Mouse (Mus musculus): ENCODE measurements around the gene Avpr1b. TPM values are rescaled to one million over a fixed set of nuclear protein-coding genes. Genes with fewer than 3 reads are reported as not detected.
"Not testable (repeated sequence)": the region's sequence is repeated elsewhere in the genome, so short reads cannot be mapped to it uniquely, and the experiment has no call there.

The Avpr1b gene
- not detected for total RNA-seq (2021)

- no peak for DNase-seq
- intact Hi-C loops (cut with DNase I) = no loop called here
Observed at GRCm38 (mm10) chr1:131598905-131599304, at the start of gene Avpr1b. Gene Avpr1b (plus strand): TSS chr1:131599239.

DNA sequence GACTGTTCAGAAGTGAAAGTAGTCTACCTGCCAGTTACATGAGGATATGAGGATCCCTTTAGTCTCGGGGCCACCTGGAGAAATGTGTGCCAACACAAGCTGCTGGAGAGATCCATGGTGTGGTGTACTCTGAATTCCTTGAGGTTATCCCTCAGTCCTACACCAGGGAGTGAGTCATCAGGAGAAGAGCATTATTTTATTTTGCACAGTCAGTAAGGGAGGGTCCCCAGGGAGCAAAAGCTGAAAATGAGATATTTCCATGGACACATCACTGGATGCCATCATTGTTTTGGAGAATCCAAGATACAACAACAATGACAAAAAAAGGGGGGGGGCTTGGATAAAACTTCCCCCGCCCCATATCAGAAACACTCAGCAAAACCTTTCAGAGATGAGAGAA lies 47.1 kb upstream of the Avpr1b start:
- no peak for DNase-seq
- intact Hi-C loops (cut with DNase I) = no loop called here

DNA sequence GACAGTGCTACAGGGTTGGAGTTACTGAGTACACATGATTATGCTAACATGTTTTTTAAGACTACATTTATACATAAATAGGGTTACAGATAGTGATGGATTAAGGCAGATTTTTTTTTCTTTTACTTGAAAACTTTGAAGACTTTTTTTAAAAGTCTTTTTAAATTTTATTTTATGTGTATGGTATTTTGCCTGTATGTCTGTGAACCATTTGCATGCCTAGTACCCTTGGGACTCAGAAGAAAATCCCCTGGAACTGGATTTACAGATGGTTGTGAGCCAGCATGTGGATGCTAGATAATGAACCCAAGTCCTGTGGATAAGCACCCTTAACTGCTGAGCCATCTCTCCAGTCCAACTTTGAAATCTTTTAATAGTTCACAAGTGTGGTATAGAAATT lies 45.6 kb upstream of the Avpr1b start:
- intact Hi-C loops (cut with DNase I) = no loop called here
- DNase-seq = no peak

GRCm38 (mm10) chr1:131555042-131555812 lies 43.8 kb upstream of the Avpr1b start:
- intact Hi-C loops (cut with DNase I) = loop anchor here (1.0 to 5.0 kb wide), 3 partner anchors 192 to 283 kb away; no protein-coding TSS in a partner anchor
- DNase-seq = peak; percentile 77 to 82

DNA sequence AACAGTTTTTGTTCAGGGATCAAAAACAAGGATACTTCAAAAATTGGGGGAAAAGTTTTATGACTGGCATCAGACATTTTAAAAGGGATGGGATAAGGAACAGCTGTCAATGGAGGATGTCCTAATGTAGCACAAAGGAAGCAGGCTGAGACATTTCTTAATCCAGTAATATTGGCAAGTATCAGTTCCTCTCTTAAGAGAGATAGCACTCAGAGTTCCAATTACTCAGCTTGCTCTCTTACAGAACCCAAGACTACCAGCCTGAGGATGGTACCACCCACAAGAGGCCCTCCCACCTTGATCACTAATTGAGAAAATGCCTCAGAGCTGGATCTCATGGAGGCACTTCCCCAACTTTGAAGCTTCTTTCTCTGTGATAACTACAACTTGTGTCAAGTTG lies 38.5 kb upstream of the Avpr1b start:
- intact Hi-C loops (cut with DNase I) = no loop called here
- DNase-seq = no peak

- DNase-seq = no peak
- intact Hi-C loops (cut with DNase I) = no loop called here
Observed at GRCm38 (mm10) chr1:131562081-131562480, 37.0 kb upstream of the Avpr1b start.

DNA sequence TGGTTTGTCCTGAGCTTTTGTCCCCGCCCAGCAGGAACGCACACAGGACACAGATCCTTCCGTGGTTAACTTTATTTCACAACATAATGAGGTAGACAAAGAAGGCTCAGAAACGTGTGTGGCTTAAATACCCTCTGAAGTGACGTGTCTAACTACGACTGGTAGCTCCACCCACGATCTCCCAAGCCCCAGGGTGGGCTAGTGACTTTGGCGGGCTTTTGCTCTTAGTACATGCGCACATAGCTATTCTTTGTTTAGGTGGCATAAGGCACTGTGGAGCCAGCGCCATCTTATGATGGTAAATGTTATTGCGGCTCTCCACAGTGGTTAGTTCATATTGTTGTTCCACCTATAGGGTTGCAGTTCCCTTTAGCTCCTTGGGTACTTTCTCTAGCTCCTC lies 33.0 kb upstream of the Avpr1b start:
- DNase-seq = not testable (repeated sequence)

GRCm38 (mm10) chr1:131569721-131570120 lies 29.3 kb upstream of the Avpr1b start:
- intact Hi-C loops (cut with DNase I) = no loop called here
- DNase-seq = no peak

More for the DNA sequence above, 33.0 kb upstream of the Avpr1b start:
- intact Hi-C loops (cut with DNase I) = not testable (repeated sequence)

DNA sequence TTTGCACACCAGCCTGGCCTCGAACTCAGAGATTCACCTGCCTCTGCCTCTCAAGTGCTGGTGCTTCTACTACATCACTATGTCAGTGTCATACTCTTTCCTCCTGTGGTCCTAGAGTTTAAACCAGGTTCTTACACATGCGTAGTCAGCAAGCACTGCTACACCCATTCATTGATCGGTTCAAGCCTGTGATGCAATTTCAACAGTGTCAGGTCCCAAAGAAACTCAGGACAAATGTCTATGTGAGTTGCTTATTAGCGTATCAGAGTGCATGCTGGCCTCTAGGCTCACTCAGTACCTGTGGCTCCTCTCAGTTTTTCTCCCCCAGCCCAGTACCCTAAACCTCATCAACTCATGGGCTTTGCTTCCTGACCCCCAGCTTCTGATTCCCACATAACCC lies 28.6 kb upstream of the Avpr1b start:
- no peak for DNase-seq
- intact Hi-C loops (cut with DNase I) = no loop called here

DNA sequence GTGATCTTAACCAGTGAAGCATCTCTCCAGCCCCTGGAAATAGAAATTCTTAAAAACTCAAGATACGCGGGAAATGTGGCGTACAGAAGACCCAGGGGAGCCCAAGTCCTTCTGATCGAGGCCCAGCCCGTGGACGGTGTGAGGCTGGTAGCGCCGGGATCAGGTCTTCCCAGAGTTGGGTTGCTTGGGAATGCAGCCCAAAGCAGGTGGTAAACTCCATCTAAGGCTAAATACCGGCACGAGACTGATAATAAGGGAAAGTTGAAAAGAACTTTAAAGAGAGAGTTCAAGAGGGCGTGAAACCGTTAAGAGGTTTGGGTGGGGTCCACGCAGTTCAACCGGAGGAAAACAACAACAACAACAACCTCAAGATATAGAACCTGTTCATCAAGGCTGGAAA lies 25.3 kb upstream of the Avpr1b start:
- intact Hi-C loops (cut with DNase I) = no loop called here
- peak in 1 of 2 experiments; percentile 13 for DNase-seq

DNA sequence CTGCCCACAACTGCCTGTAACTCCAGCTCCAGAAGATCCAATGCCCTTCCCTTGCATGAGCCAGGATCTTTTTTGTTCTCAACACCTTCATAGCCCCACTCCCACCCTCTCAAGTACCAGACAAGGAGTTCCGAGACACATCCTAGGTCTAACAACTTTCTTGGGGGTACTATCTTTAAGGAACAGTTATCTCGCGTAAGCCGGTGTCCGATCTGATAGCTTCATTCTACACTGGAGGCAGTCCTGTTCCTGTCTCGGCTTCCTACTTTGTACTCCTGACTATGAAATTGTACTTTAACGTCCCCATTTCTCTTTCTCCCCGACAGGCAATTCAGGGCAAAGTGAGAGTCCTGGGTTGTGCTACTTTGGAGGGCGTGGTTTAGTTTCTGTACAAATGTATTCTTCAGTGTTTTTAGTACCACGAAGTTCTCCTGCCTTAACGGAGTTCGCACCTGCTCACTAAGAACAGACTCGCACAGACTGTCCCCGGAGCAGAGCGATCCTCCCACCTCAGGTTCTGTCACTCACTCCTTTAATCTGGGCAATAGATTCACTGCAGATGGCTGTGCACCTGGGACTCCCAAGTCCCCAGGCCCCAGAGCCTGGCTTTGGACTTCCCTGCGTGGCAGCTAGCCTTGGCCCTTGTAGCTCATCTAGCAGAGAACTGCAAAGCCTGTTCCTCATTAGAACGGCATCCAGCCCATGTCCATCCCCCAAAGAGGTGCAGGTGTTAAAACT lies 19.9 kb upstream of the Avpr1b start:
- intact Hi-C loops (cut with DNase I) = no loop called here
- DNase-seq = no peak

- intact Hi-C loops (cut with DNase I) = no loop called here
- no peak for DNase-seq
Observed at GRCm38 (mm10) chr1:131580389-131580788, 18.6 kb upstream of the Avpr1b start.

GRCm38 (mm10) chr1:131583598-131583997 lies 15.4 kb upstream of the Avpr1b start:
- intact Hi-C loops (cut with DNase I) = no loop called here

DNA sequence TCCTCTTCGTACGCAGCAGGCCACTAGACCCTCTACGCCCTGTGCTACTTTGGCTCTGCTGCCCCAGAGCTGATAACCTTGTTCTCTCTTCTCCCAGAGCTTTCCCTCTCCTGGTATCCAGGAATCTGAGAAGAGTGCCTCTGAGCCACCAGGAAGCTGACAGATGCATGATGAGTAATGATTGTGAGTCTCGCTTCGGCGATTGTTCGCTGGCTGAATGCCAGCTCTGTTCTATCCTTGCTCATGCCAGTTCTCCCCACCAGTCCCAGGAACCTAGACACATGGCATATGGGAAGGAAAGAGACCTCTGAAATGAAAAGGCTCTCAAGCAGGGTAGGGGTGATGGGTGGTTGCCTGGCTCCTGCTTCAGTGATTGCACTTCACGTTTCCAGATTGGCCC lies 12.2 kb upstream of the Avpr1b start:
- no peak for DNase-seq

More at GRCm38 (mm10) chr1:131583598-131583997, 15.4 kb upstream of the Avpr1b start:
- no peak for DNase-seq

DNA sequence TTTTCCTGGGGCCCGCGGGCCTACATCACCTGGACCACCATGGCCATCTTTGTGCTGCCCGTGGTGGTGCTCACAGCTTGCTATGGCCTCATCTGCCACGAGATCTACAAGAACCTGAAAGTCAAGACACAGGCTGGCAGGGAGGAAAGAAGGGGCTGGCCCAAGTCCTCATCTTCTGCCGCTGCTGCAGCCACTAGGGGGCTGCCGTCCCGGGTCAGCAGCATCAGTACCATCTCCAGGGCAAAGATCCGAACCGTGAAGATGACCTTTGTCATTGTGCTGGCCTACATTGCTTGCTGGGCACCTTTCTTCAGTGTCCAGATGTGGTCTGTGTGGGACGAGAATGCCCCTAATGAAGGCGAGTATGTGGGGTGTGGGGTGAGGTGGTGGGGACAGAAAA lies 1.3 kb downstream of the Avpr1b start:
- intact Hi-C loops (cut with DNase I) = no loop called here
- no peak for DNase-seq

More for the DNA sequence above, 12.2 kb upstream of the Avpr1b start:
- intact Hi-C loops (cut with DNase I) = no loop called here

DNA sequence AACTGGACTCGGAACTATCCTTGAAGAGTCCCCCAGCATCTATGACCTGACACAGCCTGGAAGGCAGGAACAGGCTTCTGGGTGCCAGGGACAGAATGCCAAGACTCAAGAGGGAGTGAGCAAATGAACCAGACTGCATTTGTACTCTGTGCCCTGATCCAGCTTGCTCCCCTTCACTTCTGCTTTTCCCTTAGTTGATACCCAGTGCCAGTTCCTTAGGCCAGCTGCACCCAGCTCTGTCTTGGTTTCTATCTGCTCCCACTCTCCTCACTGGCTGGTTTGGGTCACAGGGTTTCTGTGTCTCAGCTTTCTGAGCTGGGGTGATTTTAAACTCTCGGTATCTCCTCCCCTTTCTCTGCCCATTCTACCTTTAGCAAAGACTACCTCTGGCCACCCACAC lies 7.7 kb downstream of the Avpr1b start:
- DNase-seq = no peak
- intact Hi-C loops (cut with DNase I) = no loop called here

DNA sequence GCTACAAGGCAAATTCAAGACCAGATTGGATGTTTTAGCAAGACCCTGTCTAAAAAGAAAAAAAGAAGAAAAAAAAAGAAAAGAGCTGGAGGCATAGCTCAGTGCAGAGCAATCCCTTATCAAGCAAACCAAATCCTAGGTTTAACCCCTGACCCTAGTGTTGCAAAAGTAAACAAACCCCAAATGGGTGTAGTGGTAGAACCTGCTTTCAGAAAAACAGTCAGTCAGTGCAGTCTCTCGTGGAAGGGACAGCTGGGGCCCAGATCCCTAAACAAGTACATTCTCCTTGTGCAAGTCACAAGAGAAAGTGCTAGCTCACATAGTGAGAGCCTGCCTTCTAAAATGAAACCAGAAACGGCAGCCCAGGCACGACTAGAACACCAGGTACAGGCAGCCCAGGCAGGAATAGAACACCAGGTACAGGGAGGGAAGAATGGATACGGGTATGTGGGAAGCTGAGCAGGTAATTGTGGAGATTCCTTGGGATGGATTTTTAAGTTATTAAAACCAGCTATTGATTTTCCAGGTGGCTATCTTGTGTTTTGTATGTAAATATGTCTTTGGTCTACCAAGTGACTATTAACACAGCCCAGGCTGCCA lies 13.6 kb downstream of the Avpr1b start:
- intact Hi-C loops (cut with DNase I) = loop anchor here (1.0 to 10.0 kb wide), 3 partner anchors 46 to 232 kb away; no protein-coding TSS in a partner anchor
- peak in 1 of 2 experiments; percentile 6 for DNase-seq

- intact Hi-C loops (cut with DNase I) = loop anchor here (1.0 to 10.0 kb wide), 3 partner anchors 45 to 231 kb away; no protein-coding TSS in a partner anchor
- peak; percentile 68 to 79 for DNase-seq
Observed at GRCm38 (mm10) chr1:131613361-131614133, 14.5 kb downstream of the Avpr1b start.

DNA sequence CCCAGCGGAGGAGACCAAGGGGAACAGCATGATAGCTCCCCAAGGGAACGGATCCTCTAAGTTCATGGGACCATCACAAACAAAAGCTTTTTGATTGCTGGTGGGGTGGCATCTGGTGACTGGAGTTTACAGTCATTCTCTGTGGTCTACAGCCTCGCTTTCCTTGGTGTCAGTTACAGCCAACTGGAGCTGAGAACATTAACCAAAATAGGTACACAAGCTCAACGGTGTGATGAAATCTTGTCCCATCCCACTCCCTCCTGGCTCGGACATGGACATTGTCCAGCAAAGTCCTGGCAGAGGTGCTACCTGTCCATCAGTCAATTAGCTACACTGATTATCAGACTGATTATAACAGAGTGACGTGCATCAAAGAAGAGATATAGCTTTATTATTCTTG lies 15.6 kb downstream of the Avpr1b start:
- intact Hi-C loops (cut with DNase I) = loop anchor here (10.0 kb wide), 1 partner anchor 230 kb away; no protein-coding TSS in a partner anchor
- DNase-seq = no peak

DNA sequence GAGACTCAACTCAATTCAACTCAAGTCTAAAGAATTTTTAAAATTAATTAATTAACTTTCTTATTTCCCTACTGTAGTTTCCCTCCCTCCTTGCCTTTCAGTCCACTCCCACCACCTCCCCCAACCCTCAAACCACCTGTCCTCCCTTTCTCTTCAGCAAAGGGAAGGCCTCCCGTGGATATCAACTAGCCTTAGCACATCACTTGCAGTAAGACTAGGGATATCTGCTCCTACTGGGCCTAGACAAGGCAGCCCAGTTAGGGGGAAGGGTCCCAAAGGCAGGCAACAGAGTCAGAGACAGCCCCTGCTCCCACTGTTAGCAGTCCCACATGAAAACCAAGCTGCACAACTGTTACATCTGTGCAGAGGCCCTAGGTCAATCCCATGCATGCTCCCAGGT lies 17.1 kb downstream of the Avpr1b start:
- intact Hi-C loops (cut with DNase I) = loop anchor here (10.0 kb wide), 1 partner anchor 229 kb away; no protein-coding TSS in a partner anchor
- DNase-seq = no peak

Measured in heart, postnatal 36 days (tissue).